Mouse (Mus musculus): ENCODE measurements around the gene Gm49320. TPM values are rescaled to one million over a fixed set of nuclear protein-coding genes. Genes with fewer than 3 reads are reported as not detected.

Gm49320 gene
- polyA plus RNA-seq, 1 experiment from 2014 or later: not detected

DNA sequence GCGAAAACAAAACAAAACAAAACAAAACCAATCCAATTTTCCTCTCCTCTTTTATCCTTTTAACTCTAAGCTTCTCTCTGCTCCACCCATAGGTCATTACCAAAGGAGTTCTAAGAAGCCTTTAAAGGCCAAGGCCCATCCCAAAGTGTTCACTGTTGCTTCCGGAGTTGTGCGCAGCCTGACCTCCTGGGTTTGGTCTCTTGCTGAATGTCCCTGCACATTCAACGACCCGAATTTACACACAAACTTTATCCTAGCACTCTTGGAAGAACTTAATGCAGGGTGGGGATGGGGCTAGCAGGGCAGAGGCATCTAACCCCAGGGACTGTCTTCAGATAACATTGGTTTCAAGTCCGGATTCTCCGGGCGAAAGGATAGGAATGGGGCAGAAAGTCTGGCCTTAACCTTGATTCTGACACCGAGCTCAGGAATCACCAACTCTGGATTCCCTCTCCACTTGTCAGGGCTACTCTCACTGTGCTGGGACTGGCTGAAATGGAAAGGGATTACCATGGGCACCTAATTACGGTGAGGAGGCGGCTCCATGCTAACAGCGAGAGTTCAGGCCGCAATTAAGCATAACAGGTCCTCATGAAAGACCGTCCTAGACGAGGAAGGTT, 741 bp upstream of the Gm49320 start:
- H3K36me3 ChIP-seq: peaks cover 22% of the 10 kb centered on the region
- H3K27me3 ChIP-seq (ENCODE audit: insufficient read depth, poor library complexity, severe bottlenecking): peaks cover 22% of the 10 kb centered on the region
- 21% methylated on average over 15 of the region's 15 CpGs for WGBS
- H3K9me3 ChIP-seq: no peaks in the 10 kb centered on the region
- H3K4me1 ChIP-seq: peaks cover 21% of the 10 kb centered on the region
- H3K4me3 ChIP-seq: peak overlapping the region; percentile 81
- DNase-seq (ENCODE audit: low spot score): no peak
- peak overlapping the region; percentile 97 for H3K27ac ChIP-seq

DNA sequence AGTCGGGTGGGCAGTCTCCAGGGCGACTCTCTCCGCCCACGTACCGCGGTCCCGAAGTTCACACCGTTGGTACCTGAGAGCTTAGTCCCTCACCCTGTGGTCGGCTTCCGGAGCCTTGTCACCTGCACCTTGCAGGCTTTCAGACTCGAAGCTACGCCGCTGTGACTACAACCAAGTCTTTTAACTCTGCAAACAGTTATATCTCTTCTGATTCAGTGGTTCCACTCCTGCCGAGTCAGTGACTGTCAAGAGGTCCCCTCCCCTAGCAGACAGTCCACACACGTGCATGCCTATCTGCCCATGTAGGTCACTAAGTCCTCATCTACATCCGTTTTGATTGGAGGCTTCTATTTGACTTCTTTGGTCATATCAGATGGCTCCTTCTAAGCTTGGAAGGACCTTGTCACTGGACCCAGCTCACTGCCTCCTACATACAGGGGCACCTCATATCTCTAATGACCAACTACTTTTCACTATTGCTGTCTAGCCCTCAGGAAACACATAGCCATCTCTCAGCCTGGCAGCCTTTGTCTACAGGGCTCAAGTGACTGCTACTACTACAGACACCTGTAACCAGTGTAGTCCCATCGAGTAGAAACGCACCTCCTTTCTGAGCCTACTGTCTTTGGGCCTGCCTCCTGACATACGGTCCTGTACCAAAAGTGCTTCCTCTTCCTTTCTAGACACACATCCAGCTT, 677 bp downstream of the Gm49320 start:
- peak overlapping the region; percentile 97 for H3K27ac ChIP-seq
- H3K9me3 ChIP-seq: no peaks in the 10 kb centered on the region
- DNase-seq (ENCODE audit: low spot score): no peak
- peaks cover 15% of the 10 kb centered on the region; the same call in 1 of the 2 replicates for H3K27me3 ChIP-seq (ENCODE audit: insufficient read depth, poor library complexity, severe bottlenecking)
- peaks cover 36% of the 10 kb centered on the region for H3K36me3 ChIP-seq
- 13% methylated on average over 19 of the region's 19 CpGs for whole genome bisulfite sequencing
- H3K4me1 ChIP-seq: peaks cover 21% of the 10 kb centered on the region
- H3K4me3 ChIP-seq: peak overlapping the region; percentile 81

DNA sequence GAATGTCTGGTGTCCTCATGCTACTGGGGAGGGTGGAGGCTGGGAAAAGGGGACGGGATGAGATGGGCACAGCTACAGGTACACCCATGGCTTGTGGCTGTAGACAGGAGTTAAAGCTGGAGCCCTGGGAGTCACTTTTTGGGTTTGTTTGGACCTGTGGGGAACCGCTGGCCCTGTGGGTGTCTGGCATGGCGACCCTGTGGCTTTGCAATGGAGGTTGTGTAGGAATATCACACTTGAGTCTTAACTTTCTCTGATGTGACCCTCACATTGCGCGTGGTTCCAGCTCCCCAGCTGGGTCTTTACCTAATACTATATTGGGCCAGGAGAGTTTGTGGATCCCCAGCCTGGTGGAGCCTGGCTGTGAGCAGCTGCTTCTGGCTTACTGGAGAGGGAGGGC, 6.4 kb downstream of the Gm49320 start:
- WGBS: 95% methylated on average over 5 of the region's 5 CpGs

DNA sequence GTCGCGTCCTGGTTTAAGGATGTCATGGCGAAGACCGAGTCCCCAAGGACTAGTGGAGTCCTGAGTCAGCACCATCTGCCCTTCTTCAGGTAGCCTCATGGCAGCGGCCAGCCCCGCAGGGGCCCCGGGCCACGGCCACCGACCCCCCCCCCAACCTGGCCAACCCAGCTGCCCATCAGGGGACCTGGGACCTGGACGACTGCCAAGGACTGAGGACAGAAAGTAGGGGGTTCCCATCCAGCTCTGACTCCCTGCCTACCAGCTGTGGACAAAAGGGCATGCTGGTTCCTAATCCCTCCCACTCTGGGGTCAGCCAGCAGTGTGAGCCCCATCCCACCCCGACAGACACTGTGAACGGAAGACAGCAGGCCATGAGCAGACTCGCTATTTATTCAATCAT, 7.1 kb downstream of the Gm49320 start:
- peaks cover 29% of the 10 kb centered on the region for H3K4me1 ChIP-seq
- WGBS: 86% methylated on average over 13 of the region's 13 CpGs
- DNase-seq (ENCODE audit: low spot score): no peak
- no peaks in the 10 kb centered on the region for H3K27me3 ChIP-seq (ENCODE audit: insufficient read depth, poor library complexity, severe bottlenecking)
- H3K27ac ChIP-seq: no peak overlapping the region
- H3K4me3 ChIP-seq: no peak overlapping the region
- peaks cover 75% of the 10 kb centered on the region for H3K36me3 ChIP-seq
- no peaks in the 10 kb centered on the region for H3K9me3 ChIP-seq

More for the DNA sequence above, 6.4 kb downstream of the Gm49320 start:
- H3K27ac ChIP-seq: no peak overlapping the region
- H3K27me3 ChIP-seq (ENCODE audit: insufficient read depth, poor library complexity, severe bottlenecking): no peaks in the 10 kb centered on the region
- no peak overlapping the region for H3K4me3 ChIP-seq
- H3K36me3 ChIP-seq: peaks cover 75% of the 10 kb centered on the region
- DNase-seq (ENCODE audit: low spot score): no peak
- no peaks in the 10 kb centered on the region for H3K9me3 ChIP-seq
- H3K4me1 ChIP-seq: peaks cover 26% of the 10 kb centered on the region

DNA sequence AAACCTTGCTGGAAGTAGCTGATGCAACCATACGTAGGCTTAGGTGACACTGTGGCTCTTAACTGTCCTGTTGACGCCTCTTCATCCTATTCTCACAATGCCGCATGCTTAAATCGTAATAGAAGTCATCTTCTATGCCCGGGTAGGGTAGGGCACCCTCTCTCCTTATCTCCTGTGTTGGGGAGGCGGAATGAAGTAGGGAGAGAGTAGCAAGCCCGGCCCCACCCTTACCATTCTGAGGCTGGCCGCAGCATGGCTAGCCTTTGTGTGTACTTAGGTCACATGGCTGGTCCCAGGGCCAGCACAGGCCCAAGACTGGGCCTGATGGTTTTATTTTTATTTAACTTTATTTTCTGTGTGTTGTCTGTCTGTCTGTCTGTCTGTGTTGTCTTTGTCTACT, 8.6 kb downstream of the Gm49320 start:
- H3K27me3 ChIP-seq (ENCODE audit: insufficient read depth, poor library complexity, severe bottlenecking): no peaks in the 10 kb centered on the region
- H3K36me3 ChIP-seq: peaks cover 60% of the 10 kb centered on the region
- 86% methylated on average over 8 of the region's 8 CpGs for WGBS
- DNase-seq (ENCODE audit: low spot score): no peak
- H3K9me3 ChIP-seq: no peaks in the 10 kb centered on the region
- peaks cover 27% of the 10 kb centered on the region for H3K4me1 ChIP-seq
- no peak overlapping the region for H3K4me3 ChIP-seq
- no peak overlapping the region for H3K27ac ChIP-seq

DNA sequence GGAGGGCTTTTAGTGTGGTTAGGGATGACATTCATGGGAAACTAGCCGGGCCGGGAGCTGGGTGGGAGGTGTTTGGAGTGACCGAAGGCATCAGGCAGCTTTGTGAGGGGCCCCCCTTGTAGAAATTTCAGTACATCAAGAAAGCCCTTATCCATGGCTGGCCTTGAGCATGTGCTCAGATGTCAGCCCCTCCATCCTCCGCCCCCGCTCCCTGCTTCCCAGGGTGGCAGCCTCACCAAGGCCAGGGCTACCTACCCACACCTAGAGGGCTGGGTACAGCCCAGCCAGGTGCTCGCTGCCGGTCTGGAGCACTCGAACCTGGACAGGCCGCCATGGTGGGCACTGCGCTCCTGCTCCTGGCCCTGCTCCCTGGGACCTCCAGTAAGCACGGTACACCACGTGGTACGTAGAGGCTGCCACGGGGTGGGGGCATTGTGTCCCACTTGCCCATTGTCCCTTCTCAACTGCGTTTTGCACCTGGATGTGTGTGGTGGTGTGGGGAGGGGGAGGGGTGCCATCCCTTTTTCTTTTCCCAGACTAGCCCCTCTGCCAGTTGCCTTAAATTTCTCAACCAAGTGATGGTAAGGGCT, 9.4 kb downstream of the Gm49320 start, which contains the start of gene Tgfbr3l:
Gene Tgfbr3l, plus strand, starts transcription at position 264 of the 590 bp plus-strand sequence.
- no peaks in the 10 kb centered on the region for H3K27me3 ChIP-seq (ENCODE audit: insufficient read depth, poor library complexity, severe bottlenecking)
- no peaks in the 10 kb centered on the region for H3K9me3 ChIP-seq
- peak within 1 kb of the TSS; percentile 81 for H3K27ac ChIP-seq
- peaks cover 52% of the 10 kb centered on the region for H3K36me3 ChIP-seq
- peak within 1 kb of the TSS; percentile 45 for H3K4me3 ChIP-seq
- H3K4me1 ChIP-seq: peaks cover 34% of the 10 kb centered on the region
- 86% methylated on average over 15 of the region's 15 CpGs for whole genome bisulfite sequencing
- DNase-seq (ENCODE audit: low spot score): no peak

DNA sequence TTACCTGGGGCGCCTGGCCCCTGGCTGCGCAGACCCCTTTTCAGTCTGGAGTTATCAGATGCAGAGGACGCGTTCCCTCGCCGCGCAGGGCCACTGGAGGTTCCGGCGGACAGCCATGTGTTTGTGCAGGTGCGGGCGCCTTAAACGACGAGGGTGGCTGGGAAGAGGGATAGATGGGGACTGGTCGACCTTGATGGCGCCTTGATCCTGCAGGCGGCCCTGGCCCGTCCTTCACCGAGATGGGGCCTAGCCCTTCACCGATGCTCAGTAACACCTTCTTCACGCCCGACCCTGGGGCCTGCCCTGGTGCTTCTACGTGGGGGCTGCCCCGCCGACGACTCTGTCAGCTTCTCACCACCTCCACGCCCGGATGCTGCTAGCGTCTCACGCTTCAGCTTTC, 10.5 kb downstream of the Gm49320 start:
- Histone ChIP-seq H3K36me3 (peaks cover 42% of the 10 kb centered on the region), H3K27me3 (ENCODE audit: insufficient read depth, poor library complexity, severe bottlenecking) (no peaks in the 10 kb centered on the region), H3K27ac (peak overlapping the region; percentile 81), H3K9me3 (no peaks in the 10 kb centered on the region), H3K4me3 (peak overlapping the region; percentile 45), H3K4me1 (peaks cover 42% of the 10 kb centered on the region)
- 11% methylated on average over 29 of the region's 29 CpGs for WGBS
- peak; percentile 86 for DNase-seq (ENCODE audit: low spot score)

DNA sequence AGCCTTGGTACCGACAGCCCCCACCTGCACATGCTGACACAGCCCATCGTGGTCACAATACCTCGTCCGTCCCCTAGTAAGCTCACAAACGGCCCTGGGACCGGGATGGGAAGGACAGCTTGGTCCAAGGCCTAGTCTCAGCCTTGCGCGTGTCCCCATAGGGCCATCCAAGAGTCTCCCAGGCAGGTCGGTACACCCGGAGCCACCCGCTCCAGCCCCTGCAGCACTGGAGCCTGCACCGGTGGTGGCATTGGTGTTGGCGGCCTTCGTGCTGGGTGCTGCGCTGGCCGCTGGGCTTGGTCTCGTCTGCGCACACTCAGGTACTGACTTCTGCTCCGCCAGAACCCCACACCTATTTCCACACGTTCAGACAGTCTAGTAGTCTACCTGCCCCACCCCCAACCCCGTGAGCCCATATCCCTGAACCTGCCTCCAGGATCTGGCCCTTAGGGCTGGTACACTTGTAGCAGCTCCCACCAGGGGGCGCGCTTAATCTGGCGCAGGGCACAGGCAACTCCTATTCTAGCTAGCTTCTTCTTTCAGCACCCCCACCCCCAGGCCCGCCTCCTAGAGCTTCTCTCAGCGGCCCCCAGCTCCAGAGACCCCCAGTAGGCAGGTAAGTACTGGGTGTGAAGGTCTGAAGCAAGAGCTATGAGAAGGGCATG, 11.8 kb downstream of the Gm49320 start:
- Histone ChIP-seq H3K4me3 (0 out of 2 replicates have a peak overlapping the region, but pooled peaks have one; percentile 8), H3K27ac (peak overlapping the region; percentile 70; the same call in 1 of the 2 replicates), H3K9me3 (no peaks in the 10 kb centered on the region), H3K4me1 (peaks cover 45% of the 10 kb centered on the region), H3K27me3 (ENCODE audit: insufficient read depth, poor library complexity, severe bottlenecking) (no peaks in the 10 kb centered on the region), H3K36me3 (peaks cover 42% of the 10 kb centered on the region)
- WGBS: 30% methylated on average over 26 of the region's 26 CpGs
- DNase-seq (ENCODE audit: low spot score): peak; percentile 93

DNA sequence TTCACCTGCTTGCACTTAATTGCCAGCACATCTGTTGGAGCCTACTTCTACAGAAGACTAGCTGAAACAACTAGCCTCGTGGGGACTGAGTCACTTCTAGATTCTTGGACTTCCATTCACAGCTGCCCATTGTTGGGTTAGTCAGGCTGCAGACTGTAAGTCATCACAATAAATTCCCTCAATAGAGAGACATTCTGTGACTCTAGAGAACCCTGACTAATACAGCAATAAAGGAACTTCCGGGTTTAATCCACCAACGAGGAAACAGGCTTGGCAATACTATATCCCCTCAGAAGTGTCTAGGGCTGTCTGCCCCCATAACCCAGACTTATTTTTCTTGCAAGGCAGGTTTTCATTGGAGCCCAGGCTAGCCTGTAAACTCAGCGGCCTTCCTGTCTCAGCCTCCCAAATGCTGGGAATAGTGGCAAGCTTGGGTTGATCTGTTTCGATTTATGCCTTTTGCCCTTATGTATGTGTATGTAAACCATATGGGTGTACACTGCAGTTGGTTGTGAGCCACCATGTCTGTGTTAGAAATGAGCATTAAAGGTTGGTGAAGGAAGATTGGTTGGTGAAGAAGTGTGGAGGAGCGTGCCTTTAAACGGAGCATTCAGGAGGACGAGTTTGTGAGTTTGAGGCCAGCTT, 13.6 kb downstream of the Gm49320 start:
- Histone ChIP-seq H3K9me3 (no peaks in the 10 kb centered on the region), H3K4me1 (peaks cover 51% of the 10 kb centered on the region), H3K27me3 (ENCODE audit: insufficient read depth, poor library complexity, severe bottlenecking) (no peaks in the 10 kb centered on the region), H3K4me3 (peak overlapping the region; percentile 82), H3K36me3 (peaks cover 42% of the 10 kb centered on the region), H3K27ac (peak overlapping the region; percentile 94)
- WGBS: 43% methylated on average over 8 of the region's 8 CpGs
- DNase-seq (ENCODE audit: low spot score): no peak

DNA sequence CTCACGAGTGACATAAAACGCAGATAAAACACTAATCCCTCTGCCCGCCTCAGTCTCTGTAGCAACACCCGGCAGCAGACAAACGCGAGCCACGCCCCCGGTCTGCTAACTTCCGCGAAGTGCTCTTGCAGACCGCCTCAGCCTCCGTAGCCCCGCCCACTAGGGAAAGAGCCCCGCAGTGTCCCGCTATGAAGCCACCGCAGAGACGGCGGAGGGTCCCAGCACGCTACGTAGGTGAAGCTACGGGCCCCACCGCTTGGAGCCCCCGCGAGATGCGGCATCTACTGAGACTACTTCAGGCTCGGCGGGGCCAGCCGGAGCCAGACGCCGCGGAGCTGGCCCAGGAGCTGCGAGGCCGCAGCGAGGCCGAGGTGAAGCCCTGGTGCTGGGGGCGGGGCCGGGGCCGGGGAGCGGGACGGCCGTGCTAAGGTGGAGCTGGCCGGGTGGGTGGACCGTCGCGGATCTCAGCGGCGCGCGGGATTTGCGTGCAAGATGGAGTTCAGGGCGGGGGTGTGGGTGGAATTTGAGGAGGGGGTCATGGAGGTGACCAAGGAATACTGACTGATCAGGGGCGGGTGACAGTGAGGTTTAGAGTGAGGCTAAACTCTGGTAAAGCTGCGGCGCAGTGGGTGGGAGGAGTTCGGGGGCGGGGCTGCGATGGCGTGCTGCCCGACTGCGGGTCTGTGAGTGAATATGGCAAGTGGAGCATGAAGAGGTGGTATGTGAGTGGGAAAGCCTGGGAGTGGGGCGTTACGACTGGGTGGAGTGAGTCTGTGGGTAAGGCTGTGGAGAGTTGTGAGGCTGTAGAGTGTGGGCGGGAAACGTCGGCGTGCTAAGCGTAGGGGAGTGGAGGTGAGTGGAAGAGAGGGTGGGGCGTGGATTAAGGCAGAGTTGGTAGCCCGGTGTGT, 14.5 kb downstream of the Gm49320 start, which contains the start of gene Snapc2:
Gene Snapc2, plus strand, starts transcription at position 147 of the 908 bp plus-strand sequence.
- H3K4me3 ChIP-seq: peak within 1 kb of the TSS; percentile 82
- DNase-seq (ENCODE audit: low spot score): peak; percentile 96
- peak within 1 kb of the TSS; percentile 94 for H3K27ac ChIP-seq
- peaks cover 59% of the 10 kb centered on the region for H3K4me1 ChIP-seq
- H3K27me3 ChIP-seq (ENCODE audit: insufficient read depth, poor library complexity, severe bottlenecking): no peaks in the 10 kb centered on the region
- under 1% methylated on average over 69 of the region's 69 CpGs for WGBS
- no peaks in the 10 kb centered on the region for H3K9me3 ChIP-seq
- peaks cover 37% of the 10 kb centered on the region for H3K36me3 ChIP-seq

DNA sequence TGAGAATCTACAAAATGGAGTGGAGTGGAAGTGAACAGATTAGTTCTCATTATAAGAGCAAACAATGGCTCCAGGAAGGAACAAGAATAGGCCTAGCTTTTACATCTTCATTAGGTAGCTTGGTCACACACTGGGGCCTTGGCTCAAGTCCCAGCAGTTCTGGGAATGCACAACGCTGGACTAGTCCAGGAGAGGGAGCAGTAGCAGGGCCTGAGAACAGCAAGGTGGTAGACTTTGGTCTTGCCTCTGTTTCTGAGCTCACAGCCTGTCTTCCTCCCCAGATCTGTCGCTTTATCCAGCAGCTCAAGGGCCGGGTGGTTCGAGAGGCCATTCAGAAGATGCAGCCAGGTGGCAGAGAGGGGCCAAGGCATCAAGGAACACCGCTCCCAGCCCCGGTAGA, 15.3 kb downstream of the Gm49320 start:
- Histone ChIP-seq H3K36me3 (peaks cover 37% of the 10 kb centered on the region), H3K4me1 (peaks cover 57% of the 10 kb centered on the region), H3K4me3 (peak overlapping the region; percentile 82), H3K27ac (no peak overlapping the region), H3K27me3 (ENCODE audit: insufficient read depth, poor library complexity, severe bottlenecking) (no peaks in the 10 kb centered on the region), H3K9me3 (no peaks in the 10 kb centered on the region)
- DNase-seq (ENCODE audit: low spot score): no peak
- WGBS: 69% methylated on average over 6 of the region's 6 CpGs

Data from heart, embryonic 10.5 days (tissue).